Mouse (Mus musculus): ENCODE results near the gene Lrrc23. TPM values are rescaled to one million over a fixed set of nuclear protein-coding genes. Genes with fewer than 3 reads are reported as not detected.
A peak's percentile ranks its signal among the peaks of the same experiment; 100 is the strongest.
"Not testable (repeated sequence)": the region's sequence is repeated elsewhere in the genome, so short reads cannot be mapped to it uniquely, and the experiment has no call there.

Lrrc23 gene
- 1 to 10 TPM in 2 of 4 experiments, under 1 TPM in 2; 0.52 to 3.6 (median 1.0) TPM for total RNA-seq (2022)

DNA sequence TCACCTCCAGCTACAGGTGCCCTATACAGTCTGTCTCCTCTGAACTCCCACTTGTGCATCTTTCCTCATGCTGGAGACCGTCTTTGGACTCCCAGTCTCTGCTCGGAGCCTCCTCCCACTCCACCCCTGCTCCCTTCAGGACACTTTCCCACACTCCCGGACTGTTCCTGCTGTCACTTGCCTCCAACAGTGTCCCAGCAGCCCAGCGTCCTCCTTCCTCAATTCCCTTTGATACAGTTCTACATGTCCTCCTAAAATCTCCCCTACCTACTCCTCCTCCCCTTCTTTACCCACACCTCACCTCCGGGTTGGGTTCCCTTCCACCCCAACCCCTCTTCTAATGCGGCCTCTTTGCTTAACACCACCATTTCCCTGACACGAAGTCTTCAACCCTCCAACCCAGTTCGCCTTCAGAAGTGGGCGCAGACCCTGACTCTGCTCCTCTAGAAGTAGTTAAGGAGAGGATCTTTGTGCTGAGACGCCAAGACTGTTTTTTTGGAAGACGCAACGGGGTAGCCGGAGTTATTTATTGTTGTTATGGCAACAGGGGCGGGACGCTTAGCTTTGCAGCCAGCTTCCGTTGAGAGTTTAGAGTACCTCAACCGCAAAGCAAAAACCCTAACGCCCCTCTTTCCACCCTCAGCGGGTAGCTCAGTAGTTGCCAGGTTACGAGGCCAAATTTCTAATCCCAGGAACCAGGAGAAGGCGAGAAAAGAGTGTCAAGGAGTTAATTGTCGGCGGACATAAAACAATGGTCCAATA is at the start of gene Lrrc23:
Gene Lrrc23 (minus strand): TSS at position 506 of the 762 bp plus-strand sequence.
- no peak for DNase-seq

DNA sequence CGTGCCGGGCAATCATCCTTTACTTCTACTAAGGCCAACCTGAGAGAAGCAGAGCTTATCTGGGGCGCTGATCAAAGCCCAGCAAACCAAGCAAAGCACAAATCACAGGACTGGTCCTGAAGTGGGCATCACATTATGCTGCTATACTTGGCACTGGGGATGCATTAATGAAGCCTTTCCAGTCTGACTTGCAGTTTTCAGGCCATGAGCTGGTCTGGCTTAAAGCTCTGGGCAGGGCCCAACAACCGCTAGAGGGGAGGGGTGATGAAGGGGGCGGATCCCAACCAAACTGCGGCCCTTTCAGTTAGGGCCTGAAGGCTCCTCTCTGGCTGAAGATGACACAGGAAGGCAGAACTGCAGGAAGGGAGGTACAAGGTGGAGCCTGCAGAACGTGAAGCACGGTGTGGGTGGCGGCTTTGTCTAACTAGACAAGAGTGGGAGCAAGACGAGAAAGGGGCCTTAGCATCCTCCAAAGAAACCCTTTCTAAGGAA is 48.6 kb upstream of the Lrrc23 start:
- peak; percentile 65 for DNase-seq

DNA sequence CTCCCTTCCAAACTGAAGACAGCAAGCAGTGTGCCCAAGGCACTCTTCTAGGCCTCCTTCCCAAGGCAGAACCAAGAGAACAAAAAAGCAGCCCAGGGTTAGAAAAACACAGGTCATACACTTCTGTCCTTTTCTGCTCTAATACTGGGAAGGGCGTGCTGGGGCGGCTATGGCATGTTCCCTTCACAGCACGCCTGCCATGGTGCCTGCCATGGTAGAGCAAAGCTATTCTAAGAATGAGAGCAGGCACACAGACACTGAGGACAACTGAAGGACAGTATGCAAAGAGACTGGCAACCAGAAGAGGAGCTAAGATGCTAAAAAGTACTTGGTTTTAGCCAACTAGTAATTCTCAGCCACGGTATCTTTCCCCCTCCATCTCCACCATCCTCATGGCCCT is 42.5 kb upstream of the Lrrc23 start:
- no peak for DNase-seq

DNA sequence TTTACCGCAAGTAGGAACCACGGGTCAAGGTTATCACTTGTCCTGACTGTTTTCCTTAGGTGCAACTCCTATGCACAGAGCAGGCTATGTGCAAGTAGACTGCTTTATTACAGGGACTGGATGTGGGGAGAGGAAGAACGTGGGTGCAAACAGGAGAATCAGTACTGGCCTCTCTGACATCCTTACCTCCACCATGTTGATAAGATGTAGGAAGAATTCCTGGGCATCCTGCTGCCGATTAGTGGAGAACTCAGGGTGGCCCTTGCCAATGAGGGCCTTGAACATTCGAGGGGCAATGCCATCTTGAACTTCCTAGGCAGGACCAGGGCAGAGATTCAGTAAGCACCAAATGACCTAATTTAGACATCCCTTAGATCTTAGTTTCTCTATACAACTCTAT is 41.4 kb upstream of the Lrrc23 start:
- no peak for DNase-seq

DNA sequence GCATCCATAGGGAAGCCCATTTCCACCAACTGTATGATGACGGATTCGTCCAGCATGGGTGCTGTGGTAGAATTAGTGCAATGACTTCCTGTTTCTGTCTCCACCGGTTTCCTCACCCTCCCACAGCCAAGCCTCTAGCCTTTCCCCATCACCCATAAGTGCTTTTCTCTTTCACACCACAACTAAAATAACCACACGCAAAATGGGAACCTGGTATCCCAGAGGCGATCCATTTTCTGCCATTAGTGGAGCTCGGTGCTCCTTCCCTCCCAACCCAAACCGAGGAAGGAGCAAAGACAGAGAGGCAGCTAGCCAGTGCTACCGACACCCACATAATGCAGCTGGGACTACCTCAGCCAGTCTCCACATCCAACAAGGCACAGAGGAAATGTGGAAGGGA is 38.4 kb upstream of the Lrrc23 start:
- DNase-seq, result no peak

DNA sequence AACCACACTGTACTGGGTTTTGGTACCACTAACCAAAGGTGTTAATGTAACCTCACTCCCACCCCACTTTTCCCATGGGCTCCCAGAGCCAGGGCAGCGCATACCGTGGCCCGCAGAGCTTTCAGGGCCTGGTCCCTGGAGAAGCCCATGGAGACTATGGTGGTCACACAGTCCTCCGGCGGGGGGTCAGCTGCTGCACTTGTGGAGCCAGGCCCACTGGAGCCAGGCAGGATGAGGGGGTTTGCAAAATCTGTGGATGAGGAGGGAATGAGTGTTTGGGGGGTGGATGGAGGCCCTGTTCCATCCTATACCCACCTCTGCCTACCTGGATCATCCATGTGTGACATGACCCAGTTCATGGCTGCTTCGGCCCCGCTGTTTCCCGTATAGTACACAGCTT is 38.0 kb upstream of the Lrrc23 start:
- no peak for DNase-seq

DNA sequence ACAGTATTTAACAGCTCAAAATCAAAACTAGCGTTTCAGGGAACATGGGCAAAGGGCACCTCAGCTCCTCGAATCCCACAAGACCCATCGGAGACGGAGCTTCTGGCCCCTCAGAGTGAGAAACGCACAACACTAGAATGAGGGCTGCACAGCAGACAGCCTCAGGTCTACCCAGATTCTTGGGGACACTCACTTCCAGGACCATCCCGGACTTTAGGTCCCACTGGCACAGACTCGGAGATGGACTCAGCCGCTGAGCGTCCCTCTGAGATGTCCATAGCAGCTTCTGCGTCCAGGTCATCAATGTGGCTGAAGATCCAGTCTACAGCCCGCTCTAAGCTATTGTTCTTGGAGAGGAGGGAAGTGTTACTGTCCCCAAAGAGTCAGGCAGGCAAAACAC is 37.6 kb upstream of the Lrrc23 start:
- DNase-seq, result no peak

DNA sequence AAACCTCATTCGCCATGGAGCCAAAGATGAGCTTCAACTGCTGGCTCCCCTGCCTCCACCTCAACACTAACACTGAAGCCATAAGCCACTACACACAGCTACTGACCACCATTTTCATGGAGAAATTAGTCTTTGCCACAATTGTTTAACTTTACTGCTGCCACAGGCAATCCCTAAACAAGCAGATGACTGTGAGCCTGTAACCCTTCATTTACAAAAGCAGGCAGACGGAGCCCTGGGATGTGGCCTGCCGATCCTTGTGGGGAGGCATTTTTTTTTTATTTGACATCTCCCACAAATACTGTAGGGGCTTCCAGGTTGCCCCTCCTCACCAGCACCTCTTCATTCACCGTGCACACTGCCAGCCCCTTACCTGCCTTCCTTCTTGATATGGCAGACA is 37.1 kb upstream of the Lrrc23 start:
- no peak for DNase-seq

DNA sequence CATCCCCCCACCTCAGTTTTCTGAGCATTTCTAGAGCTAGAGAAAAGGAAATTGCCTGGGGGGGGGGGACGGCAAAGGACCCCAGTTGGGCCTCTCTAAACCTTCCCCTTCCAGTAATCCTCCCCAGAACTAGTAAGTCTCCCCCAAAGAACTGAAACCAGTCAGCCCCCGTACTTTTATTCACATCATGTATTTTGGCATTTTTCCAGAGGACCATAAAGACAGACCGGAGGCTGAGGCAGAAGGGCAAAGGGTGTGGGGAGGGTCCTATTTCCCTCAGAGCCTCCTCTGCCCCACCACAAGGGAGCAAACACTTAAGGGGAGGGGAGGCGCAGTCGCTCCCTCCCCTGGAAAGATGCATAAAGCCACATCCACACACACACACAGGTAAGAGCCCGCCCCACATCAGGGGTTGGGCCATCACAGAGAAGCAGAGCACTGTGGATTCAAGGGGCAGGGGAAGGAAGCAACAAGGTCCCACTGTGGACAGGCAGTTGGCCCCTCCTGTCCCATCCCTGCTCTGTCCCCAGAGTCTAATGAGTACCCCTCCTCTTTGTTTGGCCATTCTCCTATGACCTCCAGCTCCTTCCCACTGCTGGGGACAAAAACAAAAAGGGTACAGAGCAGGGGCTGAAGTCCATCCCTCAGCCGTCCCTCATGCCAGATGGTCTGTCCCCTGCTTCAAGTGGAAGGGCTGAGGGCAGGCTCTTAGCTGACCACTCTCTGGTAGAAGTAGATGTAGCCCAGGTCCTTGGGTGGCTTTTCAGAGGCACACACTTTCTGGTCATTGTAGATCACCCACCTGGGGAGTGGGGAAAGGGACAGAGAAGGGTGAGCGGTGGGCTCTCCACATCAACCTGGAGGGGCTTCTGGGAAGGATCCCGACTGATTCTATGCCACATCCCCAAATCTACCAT is 35.6 kb upstream of the Lrrc23 start:
- no peak for DNase-seq

DNA sequence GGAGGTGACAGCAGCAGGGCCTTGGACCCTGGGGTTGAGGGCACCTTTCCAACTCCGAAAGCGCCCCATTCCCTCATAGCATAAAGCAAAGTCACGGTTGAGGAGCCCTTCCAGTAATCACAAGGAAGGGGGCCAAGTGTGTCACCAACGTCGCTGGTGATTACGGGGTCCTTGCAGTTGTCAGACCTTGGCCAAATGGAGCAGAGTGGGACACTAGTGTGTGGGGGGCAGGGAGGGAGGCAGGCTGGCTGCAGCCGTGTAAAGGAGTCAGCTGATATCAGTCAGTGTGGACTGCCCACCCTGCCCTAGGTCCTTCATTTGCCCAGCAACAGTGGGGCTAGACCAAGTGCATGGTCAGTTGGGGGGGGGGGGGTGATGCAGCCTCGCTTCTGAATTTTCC is 34.9 kb upstream of the Lrrc23 start:
- DNase-seq, result no peak

DNA sequence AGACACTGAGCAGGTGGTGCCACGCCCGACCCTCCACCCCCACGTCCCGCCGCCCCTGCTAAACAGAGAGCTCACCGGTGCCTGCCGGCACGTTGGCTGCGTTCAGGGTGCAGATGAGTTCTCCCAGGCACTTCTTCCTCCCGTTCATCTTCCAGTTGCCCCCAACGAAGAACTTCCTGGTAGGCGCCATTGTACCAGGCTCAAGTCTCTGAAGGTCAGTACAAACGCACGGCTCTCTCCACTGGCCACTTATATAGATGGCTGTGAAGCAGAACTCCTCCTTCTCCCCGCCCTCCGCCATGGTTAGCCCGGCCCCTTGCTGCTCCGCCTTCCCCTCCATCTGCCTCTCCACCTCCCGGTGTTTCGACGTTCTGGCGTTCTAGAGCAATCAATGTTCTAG is 34.4 kb upstream of the Lrrc23 start, which contains the start of gene Tpi1:
Gene Tpi1 (minus strand): TSS at position 364 of the 400 bp plus-strand sequence.
- DNase-seq, result peak; percentile 90

DNA sequence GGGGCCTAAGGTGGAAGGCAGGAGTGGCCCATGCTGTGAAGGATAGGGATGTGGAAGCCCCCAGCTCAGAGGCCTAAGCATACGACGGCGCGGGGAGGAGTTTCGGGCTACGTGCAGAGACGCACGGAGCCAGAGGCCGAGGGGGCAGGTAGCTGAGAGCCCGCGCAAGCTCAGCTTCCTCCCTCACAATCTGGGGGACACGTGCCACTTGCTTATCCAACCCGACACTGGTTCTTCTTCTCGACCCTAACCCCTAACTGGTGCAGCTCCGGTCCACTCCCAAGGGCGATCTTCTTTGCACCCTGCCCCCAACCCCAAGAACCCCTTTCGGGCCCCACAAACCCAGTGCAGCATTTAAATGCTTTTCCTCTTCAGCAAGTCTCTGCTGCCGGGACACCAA is 34.0 kb upstream of the Lrrc23 start:
- peak; percentile 58 for DNase-seq

DNA sequence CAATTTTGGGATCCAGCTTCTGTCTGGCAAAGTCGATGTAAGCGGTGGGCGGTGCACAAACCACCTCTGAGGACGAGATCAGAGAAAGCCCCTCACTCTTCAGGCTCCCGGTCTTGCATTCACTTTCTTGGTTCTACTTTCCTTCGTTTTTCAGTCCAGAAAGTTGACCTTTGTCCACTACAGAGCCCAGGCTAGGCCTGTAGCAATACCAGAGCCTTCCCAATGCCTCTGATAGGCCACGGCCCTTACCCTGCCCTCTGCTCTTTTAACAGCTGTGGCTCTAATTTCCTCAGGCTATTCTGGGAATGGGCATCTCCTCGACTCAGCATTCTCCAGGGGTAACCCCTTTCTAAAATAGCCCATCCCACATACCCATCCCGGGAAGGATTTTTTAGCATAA is 33.3 kb upstream of the Lrrc23 start:
- DNase-seq, result no peak

DNA sequence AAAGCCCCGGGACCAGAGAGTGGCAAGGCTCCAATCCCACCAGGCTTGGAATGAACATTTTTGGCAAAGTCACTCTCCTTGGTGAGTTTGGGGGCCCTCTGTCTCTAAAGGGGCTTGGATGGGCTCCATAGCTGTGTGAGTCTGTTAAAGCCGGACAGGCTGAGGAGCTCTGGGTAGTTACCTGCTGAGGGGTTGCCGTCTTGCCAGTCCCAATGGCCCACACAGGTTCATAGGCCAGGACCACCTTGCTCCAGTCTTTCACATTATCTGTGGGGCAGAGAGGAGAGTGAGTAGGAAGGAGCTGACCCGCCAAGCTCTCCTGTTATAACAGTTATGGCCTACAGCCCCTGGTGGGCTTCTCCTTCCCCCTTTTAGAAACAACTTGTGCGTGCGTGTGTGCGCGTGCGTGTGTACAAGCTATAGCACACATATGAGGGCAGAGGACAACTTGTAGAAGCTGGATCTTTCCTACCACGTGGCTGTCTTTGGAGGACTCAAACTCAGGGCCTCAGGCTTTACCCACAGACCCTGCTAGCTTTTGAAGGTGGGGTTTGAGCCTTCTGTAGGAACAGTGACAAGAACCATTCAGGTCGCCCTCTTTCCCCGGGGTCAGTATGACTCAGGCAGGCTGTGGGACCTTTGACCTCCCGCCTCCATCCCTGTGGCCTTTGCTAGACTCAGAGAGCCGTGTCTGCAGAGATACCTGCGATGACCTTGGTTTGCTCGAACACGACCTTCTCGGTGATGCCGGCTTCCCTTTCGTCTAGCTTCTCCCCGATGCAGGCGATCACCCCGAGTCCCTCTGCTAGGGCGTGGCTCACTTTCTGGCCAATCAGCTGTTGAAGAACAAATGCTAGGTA is 32.4 kb upstream of the Lrrc23 start:
- no peak for DNase-seq

DNA sequence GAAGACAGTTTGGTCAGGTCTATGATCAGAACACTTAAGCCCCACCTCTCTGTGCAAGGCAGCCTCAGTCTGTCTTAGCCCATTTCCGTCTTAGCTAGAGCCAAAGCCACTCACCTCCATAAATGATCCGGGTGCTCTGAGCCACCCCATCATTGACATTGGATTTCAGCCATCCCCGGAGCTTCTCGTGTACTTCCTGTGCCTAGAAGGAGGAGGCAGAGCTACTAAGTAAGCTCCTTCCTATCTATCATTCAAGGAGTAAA is 31.8 kb upstream of the Lrrc23 start:
- no peak for DNase-seq

DNA sequence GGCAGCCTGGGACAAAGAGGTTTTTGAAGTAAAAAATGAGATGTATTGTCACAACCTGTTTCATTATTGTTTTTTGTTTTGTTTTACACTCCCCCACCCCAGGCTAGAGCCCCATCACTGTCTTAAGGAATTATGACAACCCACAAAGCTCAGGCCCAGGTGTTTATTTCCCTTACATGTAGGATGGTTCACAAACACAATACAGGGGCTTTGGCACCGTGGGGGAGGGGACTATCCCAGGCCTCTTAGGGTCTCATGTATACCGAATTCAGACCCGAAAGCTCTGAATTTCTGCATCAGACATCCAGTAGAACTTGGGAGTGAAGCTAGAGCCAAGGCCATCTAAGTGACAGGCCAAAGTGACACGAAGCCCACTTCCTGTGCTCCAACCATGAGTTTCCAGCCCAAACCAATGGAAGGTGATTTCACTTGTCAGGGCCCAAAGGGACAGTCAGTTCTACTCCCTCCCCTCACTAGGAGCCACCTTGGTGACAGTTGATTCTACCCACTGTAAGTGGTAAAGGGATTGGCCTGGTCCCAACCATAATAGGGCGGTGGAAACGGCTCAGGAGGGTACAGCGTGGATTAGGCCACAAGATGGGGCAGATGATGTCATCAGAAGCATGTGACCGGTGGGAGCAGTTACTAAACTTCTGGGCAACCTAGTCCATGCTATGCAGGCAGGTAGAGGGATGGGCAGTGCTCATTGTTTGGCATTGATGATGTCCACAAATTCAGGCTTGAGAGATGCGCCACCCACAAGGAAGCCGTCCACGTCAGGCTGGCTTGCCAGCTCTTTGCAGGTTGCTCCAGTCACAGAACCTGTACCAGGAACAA is 31.3 kb upstream of the Lrrc23 start:
- not testable (repeated sequence) for DNase-seq

DNA sequence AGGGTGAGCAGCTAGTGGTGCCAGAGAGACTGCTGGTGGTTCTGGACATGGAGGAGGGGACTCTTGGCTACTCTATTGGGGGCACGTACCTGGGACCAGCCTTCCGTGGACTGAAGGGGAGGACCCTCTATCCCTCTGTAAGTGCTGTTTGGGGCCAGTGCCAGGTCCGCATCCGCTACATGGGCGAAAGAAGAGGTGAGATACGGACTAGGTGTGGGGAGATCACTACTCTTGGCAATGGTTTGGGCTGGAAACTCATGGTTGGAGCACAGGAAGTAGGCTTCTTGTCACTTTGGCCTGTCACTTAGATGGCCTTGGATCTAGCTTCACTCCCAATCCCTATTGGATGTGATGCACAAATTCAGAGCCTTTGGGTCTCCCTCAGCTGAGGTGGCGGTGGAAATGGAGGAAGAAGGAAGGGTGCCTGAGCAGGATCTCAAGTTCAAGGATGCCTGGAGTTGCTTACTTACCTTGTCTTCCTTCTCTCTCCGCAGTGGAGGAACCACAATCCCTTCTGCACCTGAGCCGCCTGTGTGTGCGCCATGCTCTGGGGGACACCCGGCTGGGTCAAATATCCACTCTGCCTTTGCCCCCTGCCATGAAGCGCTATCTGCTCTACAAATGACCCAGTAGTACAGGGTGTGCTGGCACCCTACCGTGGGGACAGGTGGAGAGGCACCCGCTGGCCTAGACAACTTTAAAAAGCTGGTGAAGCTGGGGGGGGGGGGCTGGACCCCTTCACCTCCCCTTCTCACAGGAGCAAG is 30.4 kb upstream of the Lrrc23 start:
- DNase-seq, result no peak

DNA sequence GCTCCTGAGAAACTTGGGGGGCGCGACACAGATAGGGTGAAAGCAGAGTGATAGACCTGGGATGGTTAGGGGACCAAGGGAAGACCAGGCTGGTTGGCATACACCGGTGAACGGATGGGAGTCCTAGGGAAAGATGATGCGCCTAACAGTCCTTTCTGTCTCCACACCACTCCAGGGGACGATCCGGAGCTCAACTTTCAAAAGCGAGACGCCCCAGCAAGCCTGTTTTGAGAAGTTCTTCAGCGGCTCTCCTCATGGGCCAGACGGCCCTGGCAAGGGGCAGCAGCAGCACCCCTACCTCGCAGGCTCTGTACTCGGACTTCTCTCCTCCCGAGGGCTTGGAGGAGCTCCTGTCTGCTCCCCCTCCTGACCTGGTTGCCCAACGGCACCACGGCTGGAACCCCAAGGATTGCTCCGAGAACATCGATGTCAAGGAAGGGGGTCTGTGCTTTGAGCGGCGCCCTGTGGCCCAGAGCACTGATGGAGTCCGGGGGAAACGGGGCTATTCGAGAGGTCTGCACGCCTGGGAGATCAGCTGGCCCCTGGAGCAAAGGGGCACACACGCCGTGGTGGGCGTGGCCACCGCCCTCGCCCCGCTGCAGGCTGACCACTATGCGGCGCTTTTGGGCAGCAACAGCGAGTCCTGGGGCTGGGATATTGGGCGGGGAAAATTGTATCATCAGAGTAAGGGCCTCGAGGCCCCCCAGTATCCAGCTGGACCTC is 29.7 kb upstream of the Lrrc23 start:
- peak; percentile 78 for DNase-seq

DNA sequence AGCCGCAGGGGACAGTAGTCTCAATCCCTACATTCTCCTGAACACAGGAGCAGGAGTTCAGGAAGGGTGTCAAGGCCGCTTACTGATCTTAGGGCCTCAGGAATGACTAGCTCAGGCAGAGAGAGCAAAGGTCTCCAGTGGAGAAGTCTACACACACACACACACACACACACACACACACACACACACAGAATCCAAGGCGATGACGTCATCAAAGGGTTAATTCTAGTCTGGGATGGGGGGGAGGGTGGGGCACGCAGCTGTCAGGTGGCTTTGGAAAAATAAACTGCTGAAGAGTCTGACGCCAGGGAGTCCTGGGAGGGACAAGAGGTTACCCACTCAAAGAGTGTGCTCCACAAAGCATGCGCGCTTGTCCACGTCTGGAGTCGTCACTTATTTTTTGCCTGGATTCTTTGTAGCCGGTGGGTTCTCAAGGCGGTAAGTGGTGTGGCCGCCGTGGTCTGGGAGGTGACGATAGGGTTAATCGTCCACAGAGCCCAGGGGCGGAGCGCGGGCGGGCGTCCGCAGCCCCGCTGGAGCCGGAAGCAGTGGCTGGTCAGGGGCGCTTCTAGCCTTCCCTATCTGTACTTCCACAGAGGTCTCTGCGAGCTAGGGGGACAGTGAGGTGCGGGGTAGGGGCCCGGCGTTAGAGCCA is 29.0 kb upstream of the Lrrc23 start, which contains the start of gene Spsb2:
Gene Spsb2 (plus strand): TSS at position 304 of the 655 bp plus-strand sequence.
- DNase-seq, result peak; percentile 71

DNA sequence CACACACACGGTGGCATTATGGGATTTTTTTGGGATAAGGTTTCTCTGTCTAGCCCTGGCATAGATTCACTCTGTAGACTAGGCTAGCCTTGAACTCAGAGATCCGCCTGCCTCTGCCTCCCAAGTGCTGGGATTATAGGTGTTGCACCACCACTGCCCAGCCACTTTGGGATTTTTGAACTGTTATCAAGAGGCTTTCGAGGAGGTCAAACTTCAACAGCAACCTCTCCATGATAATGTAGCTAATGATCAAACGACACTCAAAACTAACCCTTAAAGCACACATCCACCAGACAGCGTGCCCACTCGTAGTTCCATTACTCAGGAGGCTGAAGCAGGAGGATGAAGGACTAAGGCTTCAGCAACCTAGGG is 28.4 kb upstream of the Lrrc23 start:
- no peak for DNase-seq
